Mouse (Mus musculus): Measurements from ENCODE around the gene Kcnma1. TPM values are rescaled to one million over a fixed set of nuclear protein-coding genes. Genes with fewer than 3 reads are reported as not detected.

Kcnma1 gene
- polyA plus RNA-seq, 1 experiment from 2014 or later = 0.31 TPM

GRCm38 (mm10) chr14:23959061-23959460 is 55.2 kb downstream of the Kcnma1 start:
- H3K9ac ChIP-seq (ENCODE audit: low read length) = no peak overlapping the region
- 82% methylated on average over 11 of the region's 11 CpGs for WGBS
- H3K4me1 ChIP-seq (ENCODE audit: control insufficient read depth in 2 of 2, insufficient read depth in 2 of 2, low read length in 2 of 2) = no peaks in the 10 kb centered on the region
- no peaks in the 10 kb centered on the region for H3K9me3 ChIP-seq (ENCODE audit: control insufficient read depth, low read length)
- H3K27me3 ChIP-seq (ENCODE audit: control insufficient read depth, insufficient read depth, low read length) = no peaks in the 10 kb centered on the region
- no peaks in the 10 kb centered on the region for H3K36me3 ChIP-seq (ENCODE audit: control insufficient read depth, insufficient read depth, low read length)
- no peak overlapping the region for H3K27ac ChIP-seq (replicated peaks in 1 of 2; ENCODE audit: control insufficient read depth in 1 of 2, insufficient read depth in 1 of 2, low read depth in 2 of 2, low read length in 2 of 2)
- no peak for ATAC-seq (ENCODE audit: insufficient number of reproducible peaks, insufficient read depth, low FRiP score, low read depth)
- no peak overlapping the region for H3K4me2 ChIP-seq (ENCODE audit: low read length)
- H3K4me3 ChIP-seq (ENCODE audit: control insufficient read depth in 1 of 2, insufficient read depth in 1 of 2, low read depth in 1 of 2, low read length in 2 of 2) = no peak overlapping the region

GRCm38 (mm10) chr14:23957270-23957669 is 57.0 kb downstream of the Kcnma1 start:
- H3K36me3 ChIP-seq (ENCODE audit: control insufficient read depth, insufficient read depth, low read length) = no peaks in the 10 kb centered on the region
- no peaks in the 10 kb centered on the region for H3K9me3 ChIP-seq (ENCODE audit: control insufficient read depth, low read length)
- H3K9ac ChIP-seq (ENCODE audit: low read length) = no peak overlapping the region
- H3K4me1 ChIP-seq (ENCODE audit: control insufficient read depth in 2 of 2, insufficient read depth in 2 of 2, low read length in 2 of 2) = no peaks in the 10 kb centered on the region
- no peak for ATAC-seq (ENCODE audit: insufficient number of reproducible peaks, insufficient read depth, low FRiP score, low read depth)
- no peak overlapping the region for H3K4me3 ChIP-seq (ENCODE audit: control insufficient read depth in 1 of 2, insufficient read depth in 1 of 2, low read depth in 1 of 2, low read length in 2 of 2)
- H3K27me3 ChIP-seq (ENCODE audit: control insufficient read depth, insufficient read depth, low read length) = no peaks in the 10 kb centered on the region
- H3K4me2 ChIP-seq (ENCODE audit: low read length) = no peak overlapping the region
- WGBS = 80% methylated on average over 4 of the region's 4 CpGs
- no peak overlapping the region for H3K27ac ChIP-seq (replicated peaks in 1 of 2; ENCODE audit: control insufficient read depth in 1 of 2, insufficient read depth in 1 of 2, low read depth in 2 of 2, low read length in 2 of 2)

GRCm38 (mm10) chr14:23943876-23944275 is 70.4 kb downstream of the Kcnma1 start:
- no peak for ATAC-seq (ENCODE audit: insufficient number of reproducible peaks, insufficient read depth, low FRiP score, low read depth)
- no peaks in the 10 kb centered on the region for H3K27me3 ChIP-seq (ENCODE audit: control insufficient read depth, insufficient read depth, low read length)
- peaks cover 0 to 5% of the 10 kb centered on the region in 2 experiments; a peak in 1 of 4 replicates for H3K4me1 ChIP-seq (ENCODE audit: control insufficient read depth in 2 of 2, insufficient read depth in 2 of 2, low read length in 2 of 2)
- WGBS = 57% methylated on average over 2 of the region's 2 CpGs
- no peaks in the 10 kb centered on the region for H3K9me3 ChIP-seq (ENCODE audit: control insufficient read depth, low read length)
- H3K4me3 ChIP-seq (ENCODE audit: control insufficient read depth in 1 of 2, insufficient read depth in 1 of 2, low read depth in 1 of 2, low read length in 2 of 2) = no peak overlapping the region
- H3K36me3 ChIP-seq (ENCODE audit: control insufficient read depth, insufficient read depth, low read length) = no peaks in the 10 kb centered on the region
- no peak overlapping the region for H3K27ac ChIP-seq (replicated peaks in 1 of 2; ENCODE audit: control insufficient read depth in 1 of 2, insufficient read depth in 1 of 2, low read depth in 2 of 2, low read length in 2 of 2)
- H3K9ac ChIP-seq (ENCODE audit: low read length) = no peak overlapping the region
- no peak overlapping the region for H3K4me2 ChIP-seq (ENCODE audit: low read length)

GRCm38 (mm10) chr14:23943152-23943551 is 71.1 kb downstream of the Kcnma1 start:
- 44% methylated on average over 5 of the region's 5 CpGs for WGBS
- no peak for ATAC-seq (ENCODE audit: insufficient number of reproducible peaks, insufficient read depth, low FRiP score, low read depth)

GRCm38 (mm10) chr14:23942103-23942502 is 72.2 kb downstream of the Kcnma1 start:
- H3K9me3 ChIP-seq (ENCODE audit: control insufficient read depth, low read length) = no peaks in the 10 kb centered on the region
- 65% methylated on average over 8 of the region's 8 CpGs for WGBS

More at GRCm38 (mm10) chr14:23943152-23943551, 71.1 kb downstream of the Kcnma1 start:
- Histone ChIP-seq H3K27me3 (ENCODE audit: control insufficient read depth, insufficient read depth, low read length) (no peaks in the 10 kb centered on the region), H3K4me2 (ENCODE audit: low read length) (no peak overlapping the region), H3K9ac (ENCODE audit: low read length) (no peak overlapping the region), H3K4me1 (ENCODE audit: control insufficient read depth in 2 of 2, insufficient read depth in 2 of 2, low read length in 2 of 2) (peaks cover 0 to 5% of the 10 kb centered on the region in 2 experiments; a peak in 1 of 4 replicates), H3K27ac (replicated peaks in 1 of 2; ENCODE audit: control insufficient read depth in 1 of 2, insufficient read depth in 1 of 2, low read depth in 2 of 2, low read length in 2 of 2) (no peak overlapping the region), H3K9me3 (ENCODE audit: control insufficient read depth, low read length) (no peaks in the 10 kb centered on the region), H3K36me3 (ENCODE audit: control insufficient read depth, insufficient read depth, low read length) (no peaks in the 10 kb centered on the region), H3K4me3 (ENCODE audit: control insufficient read depth in 1 of 2, insufficient read depth in 1 of 2, low read depth in 1 of 2, low read length in 2 of 2) (no peak overlapping the region)

GRCm38 (mm10) chr14:23935016-23935415 is 79.3 kb downstream of the Kcnma1 start:
- ATAC-seq (ENCODE audit: insufficient number of reproducible peaks, insufficient read depth, low FRiP score, low read depth) = no peak
- Histone ChIP-seq H3K27ac (replicated peaks in 1 of 2; ENCODE audit: control insufficient read depth in 1 of 2, insufficient read depth in 1 of 2, low read depth in 2 of 2, low read length in 2 of 2) (no peak overlapping the region), H3K27me3 (ENCODE audit: control insufficient read depth, insufficient read depth, low read length) (no peaks in the 10 kb centered on the region), H3K4me3 (ENCODE audit: control insufficient read depth in 1 of 2, insufficient read depth in 1 of 2, low read depth in 1 of 2, low read length in 2 of 2) (no peak overlapping the region), H3K4me2 (ENCODE audit: low read length) (no peak overlapping the region), H3K9me3 (ENCODE audit: control insufficient read depth, low read length) (no peaks in the 10 kb centered on the region), H3K4me1 (ENCODE audit: control insufficient read depth in 2 of 2, insufficient read depth in 2 of 2, low read length in 2 of 2) (peaks cover 0 to 4% of the 10 kb centered on the region in 2 experiments; a peak in 1 of 4 replicates), H3K36me3 (ENCODE audit: control insufficient read depth, insufficient read depth, low read length) (no peaks in the 10 kb centered on the region), H3K9ac (ENCODE audit: low read length) (no peak overlapping the region)
- whole genome bisulfite sequencing = 86% methylated on average over 6 of the region's 6 CpGs

More at GRCm38 (mm10) chr14:23942103-23942502, 72.2 kb downstream of the Kcnma1 start:
- H3K9ac ChIP-seq (ENCODE audit: low read length) = no peak overlapping the region
- ATAC-seq (ENCODE audit: insufficient number of reproducible peaks, insufficient read depth, low FRiP score, low read depth) = no peak
- H3K27me3 ChIP-seq (ENCODE audit: control insufficient read depth, insufficient read depth, low read length) = no peaks in the 10 kb centered on the region
- no peak overlapping the region for H3K4me3 ChIP-seq (ENCODE audit: control insufficient read depth in 1 of 2, insufficient read depth in 1 of 2, low read depth in 1 of 2, low read length in 2 of 2)
- no peak overlapping the region for H3K4me2 ChIP-seq (ENCODE audit: low read length)
- no peak overlapping the region for H3K27ac ChIP-seq (replicated peaks in 1 of 2; ENCODE audit: control insufficient read depth in 1 of 2, insufficient read depth in 1 of 2, low read depth in 2 of 2, low read length in 2 of 2)
- no peaks in the 10 kb centered on the region for H3K36me3 ChIP-seq (ENCODE audit: control insufficient read depth, insufficient read depth, low read length)
- H3K4me1 ChIP-seq (ENCODE audit: control insufficient read depth in 2 of 2, insufficient read depth in 2 of 2, low read length in 2 of 2) = peaks cover 0 to 5% of the 10 kb centered on the region in 2 experiments; a peak in 1 of 4 replicates

- ATAC-seq (ENCODE audit: insufficient number of reproducible peaks, insufficient read depth, low FRiP score, low read depth) = no peak
- WGBS = 55% methylated on average over 6 of the region's 6 CpGs
Observed at GRCm38 (mm10) chr14:23931671-23932071, 82.6 kb downstream of the Kcnma1 start.

GRCm38 (mm10) chr14:23929168-23929567 is 85.1 kb downstream of the Kcnma1 start:
- 44% methylated on average over 3 of the region's 3 CpGs for WGBS
- Histone ChIP-seq H3K4me2 (ENCODE audit: low read length) (no peak overlapping the region), H3K36me3 (ENCODE audit: control insufficient read depth, insufficient read depth, low read length) (no peaks in the 10 kb centered on the region), H3K9me3 (ENCODE audit: control insufficient read depth, low read length) (no peaks in the 10 kb centered on the region), H3K27me3 (ENCODE audit: control insufficient read depth, insufficient read depth, low read length) (no peaks in the 10 kb centered on the region), H3K27ac (replicated peaks in 1 of 2; ENCODE audit: control insufficient read depth in 1 of 2, insufficient read depth in 1 of 2, low read depth in 2 of 2, low read length in 2 of 2) (no peak overlapping the region), H3K9ac (ENCODE audit: low read length) (no peak overlapping the region), H3K4me1 (ENCODE audit: control insufficient read depth in 2 of 2, insufficient read depth in 2 of 2, low read length in 2 of 2) (peaks cover 0 to 4% of the 10 kb centered on the region in 2 experiments; a peak in 1 of 4 replicates), H3K4me3 (ENCODE audit: control insufficient read depth in 1 of 2, insufficient read depth in 1 of 2, low read depth in 1 of 2, low read length in 2 of 2) (no peak overlapping the region)
- no peak for ATAC-seq (ENCODE audit: insufficient number of reproducible peaks, insufficient read depth, low FRiP score, low read depth)

More at GRCm38 (mm10) chr14:23931671-23932071, 82.6 kb downstream of the Kcnma1 start:
- Histone ChIP-seq H3K27ac (replicated peaks in 1 of 2; ENCODE audit: control insufficient read depth in 1 of 2, insufficient read depth in 1 of 2, low read depth in 2 of 2, low read length in 2 of 2) (no peak overlapping the region), H3K4me1 (ENCODE audit: control insufficient read depth in 2 of 2, insufficient read depth in 2 of 2, low read length in 2 of 2) (peaks cover 0 to 4% of the 10 kb centered on the region in 2 experiments; a peak in 1 of 4 replicates), H3K36me3 (ENCODE audit: control insufficient read depth, insufficient read depth, low read length) (no peaks in the 10 kb centered on the region), H3K9ac (ENCODE audit: low read length) (no peak overlapping the region), H3K4me2 (ENCODE audit: low read length) (no peak overlapping the region), H3K27me3 (ENCODE audit: control insufficient read depth, insufficient read depth, low read length) (no peaks in the 10 kb centered on the region), H3K9me3 (ENCODE audit: control insufficient read depth, low read length) (no peaks in the 10 kb centered on the region), H3K4me3 (ENCODE audit: control insufficient read depth in 1 of 2, insufficient read depth in 1 of 2, low read depth in 1 of 2, low read length in 2 of 2) (no peak overlapping the region)
